Mouse (Mus musculus) retina, embryonic 14.5 days (tissue): ENCODE measurements around the gene Carf.

Experiments used
- DNase-seq: peaks from one replicate; pipeline ENCODE4 v3.0.0-alpha.2; 2015; ENCODE audit warnings: low spot score

Carf gene

DNA sequence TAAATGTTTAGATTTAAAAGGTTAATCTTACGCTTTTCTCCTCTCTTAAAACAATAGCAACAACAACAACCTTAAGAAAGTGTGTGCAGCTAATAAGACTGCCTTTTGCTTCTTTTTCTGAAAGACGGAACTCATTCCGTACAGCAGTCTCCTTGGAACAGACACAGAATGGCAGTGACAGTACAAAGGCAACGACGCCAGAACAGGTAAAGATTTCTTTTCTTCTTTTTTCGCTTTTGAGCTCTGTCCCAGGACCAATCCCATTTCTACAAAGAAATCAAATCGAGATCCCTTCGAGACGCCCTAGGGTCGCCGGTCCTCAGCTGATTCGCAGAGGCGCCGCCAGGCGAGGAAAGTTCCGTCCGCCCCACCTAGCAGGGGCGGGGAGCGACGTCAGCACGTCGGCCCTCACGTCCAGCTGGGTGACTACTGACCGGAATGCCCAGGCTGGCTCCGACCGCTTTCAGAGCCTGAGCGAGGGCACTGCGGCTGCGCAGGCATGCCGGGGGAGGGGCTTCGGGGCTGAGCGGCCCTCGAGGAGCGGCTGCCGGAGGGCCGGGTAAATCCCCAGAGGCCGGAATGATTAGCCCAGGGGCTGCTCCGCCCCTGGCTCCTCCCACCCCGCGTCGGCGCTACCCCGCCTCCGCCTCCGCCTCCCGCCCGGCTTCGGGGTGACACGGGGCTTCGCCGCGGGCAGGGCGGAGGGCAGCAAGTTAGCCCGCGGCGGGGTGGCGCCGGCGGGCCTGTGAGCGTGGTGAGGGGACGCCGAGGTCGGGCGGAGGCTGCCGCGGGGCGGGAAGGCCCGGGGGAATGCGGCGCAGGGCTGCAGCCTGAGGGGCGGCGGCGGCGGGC lies 82.1 kb downstream of the Carf start, which contains the start of gene Nbeal1:
TSS of gene Nbeal1 (plus strand) at position 668 of the 852 bp plus-strand sequence.
- peak; percentile 100 for DNase-seq

DNA sequence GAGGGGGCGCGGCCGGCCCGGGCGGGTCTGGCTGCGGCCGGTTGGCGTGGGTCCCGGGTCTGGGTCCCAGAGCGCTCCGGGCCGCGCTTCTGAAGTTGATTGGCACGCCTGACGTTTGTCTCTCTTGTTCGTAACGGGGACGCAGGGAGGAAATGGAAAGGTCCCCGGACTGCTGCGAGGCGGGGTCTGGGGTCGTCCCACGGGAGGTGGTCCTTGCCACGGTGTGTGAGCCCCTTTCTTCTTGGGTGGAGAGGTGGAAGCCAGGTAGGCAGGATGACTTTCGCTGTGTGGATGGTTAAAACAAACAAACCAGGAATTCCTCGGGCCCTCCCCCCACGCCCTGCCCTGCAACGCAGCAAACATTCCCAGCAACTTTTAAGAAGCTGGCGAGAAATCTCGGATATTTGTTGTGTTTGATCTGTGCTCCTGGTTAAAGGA lies 82.8 kb downstream of the Carf start:
- no peak for DNase-seq

DNA sequence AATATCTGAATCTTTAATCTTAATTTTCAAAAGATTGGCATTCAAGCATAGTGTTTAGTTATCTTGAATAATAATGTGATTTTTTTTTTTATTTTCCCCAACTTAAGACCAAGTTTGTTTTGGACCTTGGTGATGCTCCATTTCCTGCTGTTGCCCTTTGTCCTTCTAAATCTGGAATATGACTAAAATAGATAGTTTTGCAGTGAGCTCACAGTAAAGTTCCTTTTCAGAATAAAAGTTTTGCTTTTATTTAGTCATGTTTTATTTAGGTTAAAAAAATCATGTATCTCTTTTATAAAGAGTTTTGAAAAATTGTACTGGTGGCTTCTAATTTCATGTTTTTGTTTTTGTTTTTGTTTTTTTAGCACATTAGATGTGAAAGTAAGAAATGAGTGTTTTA lies 90.4 kb downstream of the Carf start:
- no peak for DNase-seq

DNA sequence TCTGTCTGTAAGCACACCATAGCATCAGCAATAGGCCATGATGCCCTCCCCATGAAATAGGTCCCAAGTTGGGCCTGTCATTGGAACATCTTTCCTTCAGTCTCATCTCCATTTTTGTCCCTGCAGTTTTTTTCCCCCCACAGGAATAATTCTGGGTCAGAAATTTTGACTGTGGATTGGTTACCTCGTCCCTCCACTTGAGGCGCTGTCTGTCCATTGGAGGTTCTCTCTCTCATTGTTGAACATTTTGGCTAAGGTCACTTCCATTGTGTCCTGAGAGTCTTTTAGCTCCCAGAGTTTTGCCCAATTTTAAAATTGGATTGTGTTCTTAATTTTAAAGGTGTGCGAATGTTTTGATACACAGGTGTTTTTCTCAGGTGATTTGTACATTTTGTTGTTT lies 98.8 kb downstream of the Carf start:
- peak; percentile 26 for DNase-seq

DNA sequence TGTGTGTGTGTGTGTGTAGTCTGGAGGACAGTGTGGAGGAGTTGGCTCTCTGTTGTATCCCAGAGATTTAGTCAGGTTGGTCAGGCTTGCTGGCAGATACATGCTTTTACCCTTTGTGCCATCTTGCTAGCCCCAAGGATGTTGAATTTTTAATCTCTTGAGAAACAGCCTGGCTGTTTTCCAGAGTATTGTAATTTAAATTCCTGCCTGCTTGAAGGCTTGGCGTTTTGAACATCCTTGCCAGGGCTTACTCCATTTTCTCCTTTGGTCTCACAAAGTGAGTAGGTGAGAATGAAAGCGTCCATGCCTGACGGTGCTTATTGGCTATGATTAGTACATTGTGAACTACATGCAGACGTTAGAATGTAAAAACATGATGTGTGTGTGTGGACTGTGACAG lies 101.0 kb downstream of the Carf start:
- no peak for DNase-seq
